Mouse (Mus musculus): ENCODE data around the gene Nt5c1a.
"Not testable (repeated sequence)": the region's sequence is repeated elsewhere in the genome, so short reads cannot be mapped to it uniquely, and the experiment has no call there.

The Nt5c1a gene

DNA sequence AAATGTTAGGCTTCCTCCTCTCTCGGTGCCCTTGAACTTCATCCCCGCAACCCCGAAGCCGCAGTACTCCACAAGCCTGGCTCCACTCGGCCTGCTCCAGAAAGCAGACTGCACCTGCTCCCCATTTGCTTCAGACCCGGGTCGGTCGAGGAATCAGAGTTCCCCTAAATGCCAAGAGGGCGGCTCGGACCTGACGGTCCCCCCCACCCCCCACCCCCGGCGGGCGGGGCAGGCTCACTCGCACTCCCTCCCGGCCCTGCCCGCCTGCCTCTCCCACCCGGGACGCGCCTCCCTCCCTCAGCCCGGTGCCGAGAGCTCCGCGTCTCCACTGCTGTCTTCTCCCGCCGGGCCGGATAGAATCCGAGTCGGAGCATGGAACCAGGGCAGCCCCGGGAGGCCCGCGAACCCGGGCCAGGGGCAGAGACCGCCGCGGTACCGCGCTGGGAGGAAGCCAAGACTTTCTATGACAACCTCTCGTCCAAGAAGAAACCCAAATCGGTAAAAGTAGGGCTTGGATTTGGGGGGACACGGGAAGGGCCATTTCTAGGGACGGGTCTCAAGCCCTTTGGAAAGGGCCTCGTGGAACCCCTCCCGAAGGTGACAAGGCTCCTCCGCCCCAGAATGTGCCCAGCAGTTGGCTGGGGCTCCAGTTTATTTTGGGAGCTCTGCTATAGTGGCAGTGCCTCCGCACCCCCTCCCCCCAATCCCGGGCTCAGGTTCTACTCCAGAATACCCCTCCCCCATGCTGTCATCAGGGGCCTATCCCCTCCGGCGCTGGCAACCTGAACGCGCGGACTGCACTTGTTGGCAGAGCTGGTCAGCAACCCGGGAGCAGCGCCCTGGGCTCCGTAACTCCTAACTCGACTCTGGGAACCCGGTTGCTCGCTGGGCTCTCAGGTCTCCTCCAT lies at the start of gene Nt5c1a:
Gene Nt5c1a, plus strand, starts transcription at position 319 of the 908 bp plus-strand sequence.
- DNase-seq (ENCODE audit: low read depth), result no peak

GRCm38 (mm10) chr4:123152003-123152402 lies 49.3 kb upstream of the Nt5c1a start:
- no peak for DNase-seq (ENCODE audit: low read depth)

DNA sequence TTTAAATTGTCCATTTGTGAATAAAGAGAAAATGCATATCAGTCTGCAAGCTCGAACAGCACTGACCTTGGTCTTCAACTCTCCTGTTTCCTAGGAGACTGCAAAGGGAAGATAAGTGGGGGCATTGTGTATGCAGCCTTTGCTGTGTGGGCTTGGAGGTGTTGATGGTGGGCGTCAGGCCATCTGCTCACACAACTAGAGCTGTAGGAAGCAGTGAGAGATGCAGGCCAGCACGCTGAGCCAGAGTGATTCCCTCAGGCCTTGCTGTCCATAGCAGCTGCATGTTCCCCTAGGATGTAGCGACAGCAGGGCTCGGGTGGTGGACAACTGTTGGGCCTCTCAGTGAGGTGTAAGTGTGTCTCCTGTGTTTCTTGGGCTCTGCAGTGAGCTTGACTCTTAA lies 48.3 kb upstream of the Nt5c1a start:
- no peak for DNase-seq (ENCODE audit: low read depth)

DNA sequence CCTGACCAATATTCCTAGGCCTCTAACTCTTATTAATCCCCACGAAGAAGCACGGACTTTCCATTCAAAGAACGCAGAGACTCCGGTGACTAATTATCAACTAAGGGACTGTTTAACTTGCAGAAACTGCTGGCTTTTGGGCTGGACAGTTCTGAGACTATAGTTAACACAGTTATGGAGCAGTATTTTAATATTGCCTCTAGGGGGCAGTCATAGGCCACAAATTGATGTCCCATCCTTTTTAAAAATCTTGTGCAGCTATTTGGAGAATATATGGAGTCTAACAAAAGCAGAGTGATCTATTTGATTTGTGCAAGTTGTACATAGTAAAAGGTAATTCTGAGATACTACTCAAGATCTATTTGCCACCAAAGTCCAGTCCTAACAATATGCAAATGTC lies 46.3 kb upstream of the Nt5c1a start:
- peak; percentile 17 for DNase-seq (ENCODE audit: low read depth)

DNA sequence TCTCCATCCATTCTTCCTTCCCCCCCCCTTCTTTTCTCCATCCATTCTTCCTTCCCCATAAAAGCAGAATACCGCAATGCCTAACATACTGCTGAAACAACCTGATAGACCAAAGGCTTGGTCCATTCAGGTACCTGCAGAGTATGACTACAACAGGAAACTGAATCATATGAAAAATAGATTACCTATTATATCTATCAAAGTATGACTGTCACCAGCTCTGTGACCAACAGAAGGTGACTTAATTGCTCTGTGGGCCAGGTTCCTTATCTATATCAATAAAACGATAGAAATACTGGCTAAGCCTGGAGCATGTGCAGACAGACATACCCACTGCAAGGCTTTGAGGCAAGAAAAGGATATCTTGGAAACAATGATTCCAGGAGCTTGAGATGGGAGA lies 45.9 kb upstream of the Nt5c1a start:
- no peak for DNase-seq (ENCODE audit: low read depth)

GRCm38 (mm10) chr4:123155840-123156239 lies 45.5 kb upstream of the Nt5c1a start:
- no peak for DNase-seq (ENCODE audit: low read depth)

DNA sequence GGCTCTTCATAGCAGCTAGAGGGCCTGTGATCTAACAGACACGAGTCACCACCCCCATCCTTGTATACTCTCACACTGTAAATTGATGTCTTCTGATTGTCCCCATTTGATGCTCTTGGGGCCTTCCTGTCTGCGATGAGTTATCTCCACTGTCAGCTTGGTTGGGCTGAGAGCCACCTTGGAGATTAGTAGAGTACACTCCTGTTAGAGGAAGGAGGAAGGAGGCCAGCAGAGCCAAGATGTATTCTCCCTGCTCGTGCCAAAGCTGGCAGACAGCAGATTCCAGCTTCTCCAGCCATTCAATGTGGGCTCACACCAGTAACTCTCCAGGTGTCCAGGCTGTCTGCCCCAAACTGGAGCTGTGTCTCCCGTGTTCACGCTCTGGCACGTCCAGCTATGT lies 40.7 kb upstream of the Nt5c1a start:
- DNase-seq (ENCODE audit: low read depth), result no peak

DNA sequence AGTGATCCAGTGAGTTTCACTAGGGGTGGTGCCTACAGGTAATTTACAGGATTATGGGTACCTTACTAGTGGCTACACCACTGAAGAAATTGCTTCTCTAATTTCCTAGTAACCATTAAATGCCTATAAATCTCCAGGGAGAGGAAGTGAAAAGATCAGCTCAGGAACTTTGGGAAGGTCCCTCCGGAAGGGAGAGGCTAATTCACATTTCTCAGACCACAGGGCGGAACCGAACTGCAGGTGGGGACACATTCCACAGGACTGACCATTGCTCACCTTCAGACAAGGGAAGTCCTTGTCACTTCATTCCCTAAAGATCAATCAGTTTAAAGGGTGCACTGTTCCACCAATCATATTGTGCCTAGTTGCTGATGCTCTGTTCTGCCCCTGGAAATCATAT lies 40.1 kb upstream of the Nt5c1a start:
- DNase-seq (ENCODE audit: low read depth), result not testable (repeated sequence)

- DNase-seq (ENCODE audit: low read depth), result no peak
Measured at GRCm38 (mm10) chr4:123162305-123162917, 38.9 kb upstream of the Nt5c1a start.

GRCm38 (mm10) chr4:123164157-123164556 lies 37.1 kb upstream of the Nt5c1a start:
- no peak for DNase-seq (ENCODE audit: low read depth)

- DNase-seq (ENCODE audit: low read depth), result no peak
Measured at GRCm38 (mm10) chr4:123171811-123172210, 29.5 kb upstream of the Nt5c1a start.

- DNase-seq (ENCODE audit: low read depth), result no peak
Measured at GRCm38 (mm10) chr4:123182328-123183238, 18.7 kb upstream of the Nt5c1a start, which contains the start of gene Hpcal4. Hpcal4 (plus strand) TSS chr4:123183227.

DNA sequence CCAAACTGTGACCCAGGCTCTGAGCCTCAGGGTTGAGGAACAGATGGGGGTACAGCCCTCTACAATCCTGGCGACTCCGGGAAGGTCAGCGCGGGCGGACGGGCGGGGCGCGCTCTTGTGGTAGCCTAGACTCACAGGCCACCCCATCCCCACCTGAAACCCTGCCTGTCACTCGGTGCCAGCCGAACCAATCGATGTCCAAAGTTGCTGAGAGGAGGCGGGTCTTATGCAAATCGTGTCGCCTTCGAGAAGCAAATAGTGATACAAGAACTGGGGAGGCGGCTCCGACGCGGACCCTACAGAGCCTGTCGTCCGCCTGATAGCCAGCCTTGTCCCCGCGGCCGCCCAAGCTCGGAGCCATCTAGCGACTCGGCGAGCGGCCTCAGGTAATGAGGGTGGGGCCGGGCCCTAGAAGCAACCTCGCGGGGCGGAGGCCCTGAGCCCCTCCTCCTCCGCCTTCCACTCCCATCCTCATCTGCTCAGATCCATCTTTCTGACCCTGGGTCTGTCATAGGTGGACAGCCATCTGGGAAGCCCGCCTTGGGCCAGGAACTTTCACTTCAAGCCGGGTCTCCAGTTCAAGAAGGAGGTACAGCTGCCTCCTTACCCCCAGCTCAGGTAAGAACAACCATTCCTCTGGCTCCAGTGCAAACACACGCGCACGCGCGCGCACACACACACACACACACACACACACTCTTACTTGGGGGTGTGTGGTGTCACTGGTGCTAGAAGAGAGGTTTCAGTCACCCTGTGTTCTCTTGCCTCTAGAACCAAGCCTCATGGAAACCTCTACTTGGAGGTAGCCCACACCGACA lies 17.9 kb upstream of the Nt5c1a start:
- peak; percentile 59 for DNase-seq (ENCODE audit: low read depth)

DNA sequence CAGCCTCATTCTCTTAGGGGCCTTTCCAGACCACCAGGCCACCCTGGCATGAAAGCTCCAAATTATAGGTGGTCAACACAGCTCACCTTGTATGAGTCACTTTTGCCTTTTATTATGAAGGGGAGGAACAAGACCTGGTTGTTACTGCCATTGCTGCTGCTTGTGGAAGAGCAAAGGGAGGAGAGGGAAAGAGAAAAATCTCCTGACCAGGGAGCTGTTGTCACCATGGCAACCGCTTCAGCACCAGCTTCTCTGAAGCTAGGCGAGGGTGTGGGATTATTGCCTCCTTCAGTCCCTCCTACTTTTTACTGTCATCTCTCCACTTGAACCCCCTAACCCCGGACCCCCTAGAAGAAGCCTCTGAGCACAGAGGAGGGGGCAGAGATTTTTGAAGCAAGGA lies 16.5 kb upstream of the Nt5c1a start:
- DNase-seq (ENCODE audit: low read depth), result no peak

DNA sequence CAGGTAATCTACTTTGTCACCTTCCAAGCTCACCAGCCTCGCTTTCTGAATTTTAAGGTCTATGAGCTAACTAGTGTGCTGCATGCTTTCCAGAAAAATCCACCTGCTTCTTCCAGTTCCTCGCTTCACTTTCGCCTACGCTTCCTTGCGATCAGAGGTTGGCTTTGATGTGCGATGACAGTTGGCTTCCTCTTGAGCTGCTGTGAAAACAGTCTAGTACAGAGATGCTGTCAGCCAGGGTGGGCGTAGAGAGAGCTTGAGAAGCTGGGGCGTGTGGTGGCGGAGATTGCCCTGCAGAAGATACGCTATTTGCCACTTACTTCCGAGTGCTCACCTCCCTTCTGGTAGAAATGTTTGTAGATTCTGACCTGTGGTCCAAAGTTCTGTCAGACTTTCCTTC lies 9.0 kb upstream of the Nt5c1a start:
- no peak for DNase-seq (ENCODE audit: low read depth)

- no peak for DNase-seq (ENCODE audit: low read depth)
Measured at GRCm38 (mm10) chr4:123193791-123194190, 7.5 kb upstream of the Nt5c1a start.

- DNase-seq (ENCODE audit: low read depth), result no peak
Measured at GRCm38 (mm10) chr4:123196695-123197094, 4.6 kb upstream of the Nt5c1a start.

GRCm38 (mm10) chr4:123200771-123201185 lies 526 bp upstream of the Nt5c1a start:
- peak; percentile 34 for DNase-seq (ENCODE audit: low read depth)

GRCm38 (mm10) chr4:123202094-123202420 lies 753 bp downstream of the Nt5c1a start:
- no peak for DNase-seq (ENCODE audit: low read depth)

DNA sequence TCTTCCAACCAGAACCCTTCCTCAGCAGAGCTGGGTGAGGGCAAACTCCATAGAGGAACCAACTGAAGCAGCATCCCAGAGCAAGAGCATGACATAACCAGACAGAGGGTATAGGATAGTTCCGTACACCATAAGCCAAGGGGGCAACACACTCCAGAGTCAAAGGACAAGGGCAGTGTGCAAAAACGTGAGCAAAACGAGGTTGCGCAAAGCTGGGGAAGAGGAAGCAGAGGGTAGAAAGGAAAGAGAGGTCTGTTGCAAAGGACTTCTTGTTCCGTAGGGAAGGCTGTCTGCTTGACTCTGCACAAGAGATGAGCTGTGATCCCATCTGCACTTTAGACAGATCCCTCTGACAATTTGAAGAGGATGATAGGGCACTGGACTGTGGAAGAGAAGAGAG lies 6.0 kb downstream of the Nt5c1a start:
- DNase-seq (ENCODE audit: low read depth), result no peak

GRCm38 (mm10) chr4:123210996-123211395 lies 9.7 kb downstream of the Nt5c1a start:
- no peak for DNase-seq (ENCODE audit: low read depth)

- no peak for DNase-seq (ENCODE audit: low read depth)
Measured at GRCm38 (mm10) chr4:123211453-123211852, 10.1 kb downstream of the Nt5c1a start.
